Mouse (Mus musculus) MN1 (cell line): ENCODE measurements around the gene Fig4.

ENCODE experiments used
- DNase-seq: peaks from one replicate; pipeline ENCODE4 v3.0.0-alpha.2; 2016; ENCODE audit warnings: low spot score

Gene Fig4

GRCm38 (mm10) chr10:41209538-41209937 lies 93.5 kb downstream of the Fig4 start:
- DNase-seq: no peak

- no peak for DNase-seq
Observed at GRCm38 (mm10) chr10:41208860-41209377, 94.1 kb downstream of the Fig4 start.

GRCm38 (mm10) chr10:41205647-41206046 lies 97.4 kb downstream of the Fig4 start:
- no peak for DNase-seq

- no peak for DNase-seq
Observed at GRCm38 (mm10) chr10:41204637-41205315, 98.3 kb downstream of the Fig4 start.

- no peak for DNase-seq
Observed at GRCm38 (mm10) chr10:41204191-41204590, 98.9 kb downstream of the Fig4 start.

- DNase-seq: no peak
Observed at GRCm38 (mm10) chr10:41198719-41199118, 104.3 kb downstream of the Fig4 start.

GRCm38 (mm10) chr10:41197788-41198187 lies 105.3 kb downstream of the Fig4 start:
- no peak for DNase-seq

GRCm38 (mm10) chr10:41196295-41196694 lies 106.8 kb downstream of the Fig4 start:
- no peak for DNase-seq

- no peak for DNase-seq
Observed at GRCm38 (mm10) chr10:41189392-41189791, 113.7 kb downstream of the Fig4 start.

GRCm38 (mm10) chr10:41183975-41184374 lies 119.1 kb downstream of the Fig4 start:
- no peak for DNase-seq

- no peak for DNase-seq
Observed at GRCm38 (mm10) chr10:41182644-41183043, 120.4 kb downstream of the Fig4 start.

GRCm38 (mm10) chr10:41166141-41166540 lies 136.9 kb downstream of the Fig4 start:
- no peak for DNase-seq

GRCm38 (mm10) chr10:41163108-41163507 lies 140.0 kb downstream of the Fig4 start:
- peak; percentile 38 for DNase-seq

- DNase-seq: no peak
Observed at GRCm38 (mm10) chr10:41157296-41157695, 145.8 kb downstream of the Fig4 start.

GRCm38 (mm10) chr10:41156693-41157092 lies 146.4 kb downstream of the Fig4 start:
- DNase-seq: no peak

- DNase-seq: no peak
Observed at GRCm38 (mm10) chr10:41153229-41153750, 149.8 kb downstream of the Fig4 start.

GRCm38 (mm10) chr10:41151901-41152300 lies 151.2 kb downstream of the Fig4 start:
- DNase-seq: no peak

- peak; percentile 77 for DNase-seq
Observed at GRCm38 (mm10) chr10:41151441-41151840, 151.6 kb downstream of the Fig4 start.

GRCm38 (mm10) chr10:41151021-41151420 lies 152.0 kb downstream of the Fig4 start:
- peak; percentile 53 for DNase-seq

- no peak for DNase-seq
Observed at GRCm38 (mm10) chr10:41150496-41150895, 152.6 kb downstream of the Fig4 start.

- DNase-seq: peak; percentile 25
Observed at GRCm38 (mm10) chr10:41149307-41149706, 153.8 kb downstream of the Fig4 start.

- no peak for DNase-seq
Observed at GRCm38 (mm10) chr10:41146141-41146540, 156.9 kb downstream of the Fig4 start.
